Mouse (Mus musculus) gastrocnemius, postnatal 10 days (tissue): ENCODE results near the gene Mrgprg. TPM values are rescaled to one million over a fixed set of nuclear protein-coding genes. Genes with fewer than 3 reads are reported as not detected.

ENCODE experiments used
- microRNA-seq, 2 experiments: library from miRNA; unstranded; fragments of <30 nt; microRNA quantifications; one replicate each; pipeline ENCODE4 v1.2.0; 2021
- total RNA-seq, 2 experiments: library from RNA; stranded (reverse); gene quantifications; 2 replicates each; pipeline ENCODE4 v1.2.3; 2021

The Mrgprg gene
- total RNA-seq, 2 experiments from 2014 or later = not detected

Small RNA genes within 50 kb of the gene (microRNA-seq; reads per million reads assigned to microRNA genes)
- 0 reads per million in 2 experiments for gene Gm22064

Other genes with a start within 250 kb of the Mrgprg start
- gene Nap1l4, start 217.9 kb downstream of the Mrgprg start, total RNA-seq = 100 to 1,000 TPM; 164 to 169 TPM
- gene Cars, start 166.9 kb downstream of the Mrgprg start, total RNA-seq = 10 to 100 TPM; 36.0 to 43.5 TPM
- gene Tnfrsf26, start 138.3 kb downstream of the Mrgprg start, total RNA-seq = under 1 TPM; 0.33 to 0.75 TPM
- 1 to 10 TPM; 2.5 to 3.9 TPM for gene Tnfrsf22, start 117.3 kb downstream of the Mrgprg start, total RNA-seq
- 1 to 10 TPM; 3.6 to 6.3 TPM for gene Tnfrsf23, start 81.1 kb downstream of the Mrgprg start, total RNA-seq
- gene Osbpl5, start 10.0 kb downstream of the Mrgprg start, total RNA-seq = 10 to 100 TPM; 33.3 to 40.2 TPM
- gene Mrgpre, start 17.5 kb upstream of the Mrgprg start, total RNA-seq = 1 to 10 TPM; 1.2 to 1.5 TPM
- 1 to 10 TPM; 3.2 to 3.6 TPM for gene Nadsyn1, start 55.9 kb upstream of the Mrgprg start, total RNA-seq
- 10 to 100 TPM; 11.0 to 12.0 TPM for gene Dhcr7, start 56.2 kb upstream of the Mrgprg start, total RNA-seq
- not detected for gene Gm498, start 99.8 kb upstream of the Mrgprg start, total RNA-seq
- gene Shank2, start 234.9 kb upstream of the Mrgprg start, total RNA-seq = under 1 TPM; 0.52 to 0.68 TPM